Mouse (Mus musculus) MEL (cell line): ENCODE measurements around the gene Card10. TPM values are rescaled to one million over a fixed set of nuclear protein-coding genes. Genes with fewer than 3 reads are reported as not detected.

Source experiments
- DNase-seq: peaks from one replicate; pipeline ENCODE4 v3.0.0; 2011; ENCODE audit warnings: low read depth, low spot score
- H3K27ac ChIP-seq: 2 replicates; pipeline ENCODE4 v1.5.1; 2012; ENCODE audit warnings: low read depth, mild to moderate bottlenecking, control low read depth, low read length, moderate library complexity; ENCODE audit not compliant: control insufficient read depth
- H3K27me3 ChIP-seq, 2 experiments: fragments of 150-350 bp in 1 of 2; sonication (generic) in 1 of 2; 2 replicates each; pipeline ENCODE4 v1.6.1; 2012; ENCODE audit warnings: low read length in 2 of 2, mild to moderate bottlenecking in 2 of 2, improper control_type of control experiment in 1 of 2, moderate library complexity in 1 of 2; ENCODE audit not compliant: insufficient read depth in 2 of 2, control insufficient read depth in 1 of 2
- H3K36me3 ChIP-seq, 2 experiments: 2 replicates each; pipeline ENCODE4 v1.6.1; 2012 to 2014; ENCODE audit warnings: low read length in 2 of 2, improper control_type of control experiment in 1 of 2, inconsistent platforms in 1 of 2, mild to moderate bottlenecking in 1 of 2; ENCODE audit not compliant: insufficient read depth in 2 of 2, control insufficient read depth in 1 of 2
- H3K4me1 ChIP-seq, 2 experiments: fragments of 150-350 bp in 1 of 2; sonication (generic) in 1 of 2; 2 replicates each; pipeline ENCODE4 v1.6.1; 2012; ENCODE audit warnings: low read length in 2 of 2, improper control_type of control experiment in 1 of 2, mild to moderate bottlenecking in 1 of 2; ENCODE audit not compliant: insufficient read depth in 2 of 2, control insufficient read depth in 1 of 2
- H3K4me3 ChIP-seq, 2 experiments: fragments of 150-350 bp in 1 of 2; sonication (generic) in 1 of 2; 2 replicates each; pipeline ENCODE4 v1.5.1; 2012; ENCODE audit warnings: low read depth in 2 of 2, low read length in 2 of 2, mild to moderate bottlenecking in 2 of 2, moderate library complexity in 2 of 2, control low read depth in 1 of 2, improper control_type of control experiment in 1 of 2; ENCODE audit not compliant: control insufficient read depth in 1 of 2, insufficient read depth in 1 of 2
- H3K79me2 ChIP-seq: 2 replicates; pipeline ENCODE4 v1.6.1; 2012; ENCODE audit warnings: mild to moderate bottlenecking, low read length, moderate library complexity; ENCODE audit not compliant: control insufficient read depth, poor library complexity, insufficient read depth
- H3K9ac ChIP-seq: 2 replicates; pipeline ENCODE4 v1.6.1; 2012; ENCODE audit warnings: low read depth, mild to moderate bottlenecking, control low read depth, low read length, moderate library complexity; ENCODE audit not compliant: control insufficient read depth, poor library complexity, severe bottlenecking
- H3K9me3 ChIP-seq: fragments of 150-350 bp; sonication (generic); replicated peaks from 2 replicates; pipeline ENCODE4 v1.6.1; 2012; ENCODE audit warnings: mild to moderate bottlenecking, low read length, improper control_type of control experiment, moderate library complexity; ENCODE audit not compliant: insufficient read depth
- BHLHE40 ChIP-seq: IDR thresholded peaks from 2 replicates; pipeline ENCODE4 v1.6.1; 2012; ENCODE audit warnings: low read depth, mild to moderate bottlenecking, inconsistent platforms, low read length, improper control_type of control experiment, borderline replicate concordance
- CHD1 ChIP-seq: IDR thresholded peaks from 2 replicates; pipeline ENCODE4 v1.6.1; 2012; ENCODE audit warnings: low read depth, mild to moderate bottlenecking, inconsistent platforms, low read length, improper control_type of control experiment
- CHD2 ChIP-seq: IDR thresholded peaks from 2 replicates; pipeline ENCODE4 v1.6.1; 2011; ENCODE audit warnings: low read length, improper control_type of control experiment
- E2F4 ChIP-seq: IDR thresholded peaks from 2 replicates; pipeline ENCODE4 v1.6.1; 2011; ENCODE audit warnings: low read depth, low read length, improper control_type of control experiment, borderline replicate concordance
- ELF1 ChIP-seq: IDR thresholded peaks from 2 replicates; pipeline ENCODE4 v1.6.1; 2014; ENCODE audit warnings: low read depth, mild to moderate bottlenecking, inconsistent platforms, low read length, improper control_type of control experiment, moderate library complexity
- MAFK ChIP-seq: IDR thresholded peaks from 2 replicates; pipeline ENCODE4 v1.6.1; 2011; ENCODE audit warnings: low read depth, mild to moderate bottlenecking, low read length, improper control_type of control experiment, borderline replicate concordance
- MAZ ChIP-seq: IDR thresholded peaks from 2 replicates; pipeline ENCODE4 v1.6.1; 2012; ENCODE audit warnings: low read depth, mild to moderate bottlenecking, inconsistent platforms, low read length, improper control_type of control experiment
- MEF2A ChIP-seq: IDR thresholded peaks from 2 replicates; pipeline ENCODE4 v1.6.1; 2014; ENCODE audit warnings: low read depth, mild to moderate bottlenecking, inconsistent platforms, low read length, improper control_type of control experiment; ENCODE audit not compliant: poor library complexity, insufficient replicate concordance, severe bottlenecking; ENCODE audit errors: extremely low read depth
- MXI1 ChIP-seq: IDR thresholded peaks from 2 replicates; pipeline ENCODE4 v1.6.1; 2011; ENCODE audit warnings: mild to moderate bottlenecking, low read depth, low read length, improper control_type of control experiment
- MYC ChIP-seq: IDR thresholded peaks from 2 replicates; pipeline ENCODE4 v1.6.1; 2011; ENCODE audit warnings: low read depth, mild to moderate bottlenecking, low read length, improper control_type of control experiment, moderate library complexity
- NELFE ChIP-seq: IDR thresholded peaks from 2 replicates; pipeline ENCODE4 v1.6.1; 2011; ENCODE audit warnings: low read depth, low read length, improper control_type of control experiment
- RCOR1 ChIP-seq: IDR thresholded peaks from 2 replicates; pipeline ENCODE4 v1.6.1; 2012; ENCODE audit warnings: low read depth, mild to moderate bottlenecking, inconsistent platforms, low read length, improper control_type of control experiment
- SMC3 ChIP-seq: IDR thresholded peaks from 2 replicates; pipeline ENCODE4 v1.6.1; 2011; ENCODE audit warnings: low read depth, low read length, improper control_type of control experiment
- TAL1 ChIP-seq: IDR thresholded peaks from 2 replicates; pipeline ENCODE4 v1.6.1; 2012; ENCODE audit warnings: mild to moderate bottlenecking, inconsistent platforms, low read length, moderate library complexity, mixed read lengths
- TBP ChIP-seq: IDR thresholded peaks from 2 replicates; pipeline ENCODE4 v1.8.0; 2011; ENCODE audit warnings: low read depth, low read length, improper control_type of control experiment
- USF1 ChIP-seq: IDR thresholded peaks from 2 replicates; pipeline ENCODE4 v1.6.1; 2014; ENCODE audit warnings: low read depth, mild to moderate bottlenecking, inconsistent platforms, low read length, improper control_type of control experiment, moderate library complexity
- ZKSCAN1 ChIP-seq: IDR thresholded peaks from 2 replicates; pipeline ENCODE4 v1.6.1; 2012; ENCODE audit warnings: low read depth, mild to moderate bottlenecking, inconsistent platforms, low read length, improper control_type of control experiment, moderate library complexity
- ZMIZ1 ChIP-seq: IDR thresholded peaks from 2 replicates; pipeline ENCODE4 v1.6.1; 2012; ENCODE audit warnings: low read depth, mild to moderate bottlenecking, inconsistent platforms, low read length, improper control_type of control experiment, moderate library complexity
- polyA plus RNA-seq, 2 experiments: library from polyadenylated mRNA; stranded (reverse) in 1 of 2; unstranded in 1 of 2; fragments of >175 nt in 1 of 2; fragments of >200 nt in 1 of 2; gene quantifications; 2 replicates each; pipeline versions ENCODE4 v1.2.1 to v1.2.4; 2012; ENCODE audit warnings: low replicate concordance in 2 of 2, low read depth in 1 of 2; ENCODE audit not compliant: insufficient read length in 2 of 2, insufficient read depth in 1 of 2, missing spikeins in 1 of 2
- total RNA-seq: library from RNA; depleted of rRNA; stranded (reverse); fragments of 300-350 nt; gene quantifications from 2 replicates; pipeline ENCODE4 v1.2.3, GENCODE M21; 2012

The Card10 gene
- total and polyA plus RNA-seq, 3 experiments = not detected

DNA sequence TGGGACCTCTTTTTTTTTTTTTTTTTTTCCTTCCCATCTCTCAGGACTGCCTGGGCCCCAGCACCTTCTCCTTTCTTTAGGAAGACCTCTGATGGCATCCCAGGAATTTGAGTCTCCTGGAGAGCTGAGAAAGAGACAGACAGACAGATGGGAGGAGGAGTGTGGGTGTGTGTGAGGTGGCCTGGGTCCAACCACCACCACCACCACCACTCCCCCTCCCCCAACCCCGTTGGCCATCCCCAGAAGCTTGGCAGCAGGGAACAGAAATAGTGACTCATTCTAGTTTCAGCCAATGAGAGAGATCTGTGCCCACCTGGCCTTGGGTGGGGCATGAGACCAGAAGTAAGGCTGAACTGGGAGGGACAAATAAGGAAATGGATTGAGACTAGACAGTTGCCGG lies 3.8 kb upstream of the Card10 start:
- TF ChIP-seq TAL1 = no peak
- TF ChIP-seq RCOR1 = no peak
- TF ChIP-seq MAZ = no peak
- TF ChIP-seq ELF1 = no peak
- TF ChIP-seq SMC3 = no peak
- TF ChIP-seq USF1 = no peak
- TF ChIP-seq E2F4 = no peak
- no peak for TF ChIP-seq CHD1
- no peak for TF ChIP-seq MYC
- no peak for TF ChIP-seq ZKSCAN1
- TF ChIP-seq MEF2A = no peak
- no peak for TF ChIP-seq TBP
- no peak for TF ChIP-seq MAFK
- TF ChIP-seq NELFE = no peak
- TF ChIP-seq CHD2 = no peak
- H3K27ac ChIP-seq = no peak overlapping the region
- no peaks in the 10 kb centered on the region for H3K9me3 ChIP-seq
- no peaks in the 10 kb centered on the region for H3K79me2 ChIP-seq
- H3K27me3 ChIP-seq = peaks cover 0 to 3% of the 10 kb centered on the region in 2 experiments; a peak in 2 of 4 replicates
- no peak for DNase-seq
- no peaks in the 10 kb centered on the region for H3K36me3 ChIP-seq
- peaks cover 0 to 8% of the 10 kb centered on the region in 2 experiments; a peak in 2 of 4 replicates for H3K4me1 ChIP-seq
- no peak overlapping the region for H3K4me3 ChIP-seq
- H3K9ac ChIP-seq = no peak overlapping the region

DNA sequence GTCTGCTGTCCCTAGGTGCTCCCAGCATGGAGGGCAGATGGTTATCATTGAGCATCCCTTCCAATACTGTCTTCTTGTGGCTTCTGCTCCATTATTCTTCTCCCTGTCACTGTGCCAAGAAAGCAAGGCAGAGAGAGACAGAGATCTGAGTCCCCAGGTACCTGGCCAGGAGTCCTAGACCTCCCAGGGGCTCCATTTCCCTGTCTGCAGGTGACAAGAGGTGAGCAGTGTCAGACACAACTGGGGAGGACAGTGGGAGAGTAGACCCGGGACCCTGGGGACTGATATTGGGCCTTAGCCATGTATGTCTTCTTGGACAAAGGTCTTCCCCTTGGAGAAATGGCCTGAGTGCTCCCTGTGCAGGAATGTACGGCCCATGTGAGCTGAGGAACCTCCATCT lies 2.5 kb upstream of the Card10 start:
- Histone ChIP-seq H3K4me1 (peaks cover 0 to 8% of the 10 kb centered on the region in 2 experiments; a peak in 2 of 4 replicates), H3K4me3 (no peak overlapping the region), H3K27me3 (peaks cover 0 to 3% of the 10 kb centered on the region in 2 experiments; a peak in 2 of 4 replicates), H3K9ac (no peak overlapping the region), H3K79me2 (no peaks in the 10 kb centered on the region), H3K36me3 (no peaks in the 10 kb centered on the region), H3K27ac (no peak overlapping the region), H3K9me3 (no peaks in the 10 kb centered on the region)
- no peak for TF ChIP-seq MXI1
- TF ChIP-seq MYC = no peak
- no peak for TF ChIP-seq ZMIZ1
- TF ChIP-seq BHLHE40 = no peak
- no peak for DNase-seq
